Mouse (Mus musculus) thymus, adult 2 months (tissue): ENCODE measurements at regions not wholly inside any gene's neighbourhood (a gene's known extent, or its start where the extent isn't known, plus 50 kb on each side); places are given as distances from the start of the nearest gene placed in this dataset.

Experiments used
- CTCF ChIP-seq: fragments of 200-500 bp; IDR thresholded peaks from 2 replicates; pipeline ENCODE4 v1.5.1; 2012; ENCODE audit warnings: mild to moderate bottlenecking, control low read depth, low read length, moderate library complexity, borderline replicate concordance; ENCODE audit not compliant: control insufficient read depth, poor library complexity, insufficient read depth; ENCODE audit errors: extremely low read depth
- POLR2A ChIP-seq: fragments of 200-500 bp; IDR thresholded peaks from 2 replicates; pipeline ENCODE4 v1.6.1; 2012; ENCODE audit warnings: mild to moderate bottlenecking, low read length, control low read depth, moderate library complexity; ENCODE audit not compliant: control insufficient read depth, poor library complexity, insufficient read depth; ENCODE audit errors: extremely low read depth

DNA sequence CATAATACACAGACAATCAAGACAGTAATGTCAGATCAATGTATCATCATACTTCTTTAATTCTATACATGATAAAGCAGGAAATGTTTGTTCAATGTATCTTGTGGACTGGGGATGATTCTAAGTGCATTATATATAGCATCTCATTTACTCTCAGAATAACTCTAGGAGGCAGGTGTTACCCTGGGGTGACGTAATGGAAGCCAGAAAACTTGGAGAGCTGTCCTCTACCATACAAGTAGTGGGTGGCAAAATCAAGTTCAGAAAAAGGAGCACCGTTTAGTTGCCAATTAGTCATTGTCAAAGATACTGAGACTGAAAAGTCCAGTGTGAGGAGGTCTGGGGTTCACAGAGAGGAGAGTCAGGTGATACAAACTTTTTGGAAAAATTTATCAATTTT lies 136.0 kb downstream of the Sec23a start:
- TF ChIP-seq POLR2A, result no peak
- no peak for TF ChIP-seq CTCF
